Mouse (Mus musculus) thymus, adult 2 months (tissue): ENCODE measurements around the gene Cd274. TPM values are rescaled to one million over a fixed set of nuclear protein-coding genes. Genes with fewer than 3 reads are reported as not detected.

Experiments
- DNase-seq: peaks from one replicate; pipeline ENCODE4 v3.0.0; 2021
- H3K27ac ChIP-seq: fragments of 200-500 bp; 2 replicates; pipeline ENCODE4 v1.5.1; 2012; ENCODE audit warnings: low read length, control low read depth; ENCODE audit not compliant: control insufficient read depth, insufficient read depth
- H3K27me3 ChIP-seq: fragments of 200-500 bp; 2 replicates; pipeline ENCODE4 v1.6.1; 2012; ENCODE audit warnings: mild to moderate bottlenecking, low read length, moderate library complexity, mixed read lengths; ENCODE audit not compliant: control insufficient read depth, insufficient read depth
- H3K36me3 ChIP-seq: fragments of 200-500 bp; 2 replicates; pipeline ENCODE4 v1.6.1; 2012; ENCODE audit warnings: mild to moderate bottlenecking, low read length, moderate library complexity; ENCODE audit not compliant: control insufficient read depth, insufficient read depth
- H3K4me1 ChIP-seq: fragments of 200-500 bp; replicated peaks from 2 replicates; pipeline ENCODE4 v1.6.1; 2012; ENCODE audit warnings: low read length; ENCODE audit not compliant: control insufficient read depth, insufficient read depth
- H3K4me3 ChIP-seq: fragments of 200-500 bp; 2 replicates; pipeline ENCODE4 v1.5.1; 2012; ENCODE audit warnings: mild to moderate bottlenecking, low read length, control low read depth, moderate library complexity; ENCODE audit not compliant: control insufficient read depth, insufficient read depth
- CTCF ChIP-seq: fragments of 200-500 bp; IDR thresholded peaks from 2 replicates; pipeline ENCODE4 v1.5.1; 2012; ENCODE audit warnings: mild to moderate bottlenecking, control low read depth, low read length, moderate library complexity, borderline replicate concordance; ENCODE audit not compliant: control insufficient read depth, poor library complexity, insufficient read depth; ENCODE audit errors: extremely low read depth
- POLR2A ChIP-seq: fragments of 200-500 bp; IDR thresholded peaks from 2 replicates; pipeline ENCODE4 v1.6.1; 2012; ENCODE audit warnings: mild to moderate bottlenecking, low read length, control low read depth, moderate library complexity; ENCODE audit not compliant: control insufficient read depth, poor library complexity, insufficient read depth; ENCODE audit errors: extremely low read depth
- WGBS: fragments of 180-500 bp; shearing (Covaris S2); methylation state at CpG from one replicate; pipeline ENCODE4 v1.1.7; 2018; 5-methylcytosine and 5-hydroxymethylcytosine counted together
- polyA plus RNA-seq: library from polyadenylated mRNA; depleted of rRNA; stranded (reverse); fragments of >200 nt; gene quantifications from 2 replicates; pipeline ENCODE4 v1.2.3, GENCODE M21; 2012

Cd274 gene
- polyA plus RNA-seq, 1 experiment, result 22.9 TPM

DNA sequence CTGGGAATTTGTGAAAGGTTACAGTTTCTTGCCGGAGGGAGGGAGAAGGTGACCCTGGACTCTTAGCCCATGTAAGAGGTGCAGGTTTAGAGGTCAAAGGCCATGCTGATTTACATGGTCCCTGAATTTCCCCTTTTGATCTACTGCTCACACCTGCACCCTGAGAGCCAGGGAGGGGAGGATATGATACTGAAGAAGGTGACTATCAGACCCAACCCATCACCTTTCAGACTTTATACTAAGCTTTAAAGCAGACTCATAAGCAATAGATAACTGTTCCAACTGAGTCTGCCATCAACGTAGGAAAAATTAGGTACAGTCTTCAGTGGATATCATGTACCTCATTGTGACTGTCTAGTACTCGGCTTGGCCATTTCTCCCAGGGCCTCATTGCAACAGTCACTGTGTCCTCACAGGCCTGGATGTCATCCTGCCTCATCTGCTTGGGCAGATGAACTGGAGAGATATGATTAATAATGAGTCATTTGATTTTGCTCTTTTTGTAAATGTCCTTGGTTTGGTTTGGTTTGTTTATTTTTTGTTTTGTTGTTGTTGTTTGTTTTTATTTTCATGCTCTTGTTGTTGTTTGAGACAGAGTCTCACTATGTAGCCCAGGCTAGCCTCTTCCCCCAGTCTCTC, 1.5 kb downstream of the Cd274 start:
- TF ChIP-seq POLR2A (no peak), CTCF (no peak)
- WGBS, result 69% methylated on average over 3 of the region's 3 CpGs

DNA sequence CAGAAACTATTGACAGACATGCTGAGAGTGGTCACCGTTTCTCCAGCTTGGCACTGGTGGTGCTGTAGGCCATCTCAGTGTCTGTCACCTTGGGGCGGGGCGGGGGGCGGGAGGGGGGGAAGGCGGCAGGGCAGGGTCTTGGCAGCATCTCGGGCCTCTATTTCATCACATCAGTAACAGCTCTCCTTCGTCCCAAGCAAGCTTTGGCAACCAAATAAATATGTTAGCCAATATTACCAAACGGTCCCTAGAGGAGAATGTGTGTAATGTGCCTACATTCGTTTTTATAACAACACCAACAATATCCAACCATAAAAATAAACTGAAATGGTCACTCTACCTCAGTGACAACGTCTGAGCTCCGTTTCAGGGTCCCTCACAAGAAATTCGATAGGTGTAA, 2.9 kb downstream of the Cd274 start:
- peaks cover 12% of the 10 kb centered on the region for H3K4me1 ChIP-seq
- TF ChIP-seq POLR2A, result no peak
- TF ChIP-seq CTCF, result no peak
- no peaks in the 10 kb centered on the region for H3K27me3 ChIP-seq
- no peak for DNase-seq
- H3K36me3 ChIP-seq, result 0 out of 2 replicates have a peak, but pooled peaks cover 3% of the 10 kb centered on the region
- 81% methylated on average over 12 of the region's 12 CpGs for WGBS
- no peak overlapping the region for H3K4me3 ChIP-seq
- H3K27ac ChIP-seq, result no peak overlapping the region

More for the DNA sequence above, 1.5 kb downstream of the Cd274 start:
- H3K4me1 ChIP-seq, result peaks cover 19% of the 10 kb centered on the region
- H3K36me3 ChIP-seq, result 0 out of 2 replicates have a peak, but pooled peaks cover 3% of the 10 kb centered on the region
- no peaks in the 10 kb centered on the region for H3K27me3 ChIP-seq
- H3K4me3 ChIP-seq, result no peak overlapping the region
- H3K27ac ChIP-seq, result no peak overlapping the region
- no peak for DNase-seq

DNA sequence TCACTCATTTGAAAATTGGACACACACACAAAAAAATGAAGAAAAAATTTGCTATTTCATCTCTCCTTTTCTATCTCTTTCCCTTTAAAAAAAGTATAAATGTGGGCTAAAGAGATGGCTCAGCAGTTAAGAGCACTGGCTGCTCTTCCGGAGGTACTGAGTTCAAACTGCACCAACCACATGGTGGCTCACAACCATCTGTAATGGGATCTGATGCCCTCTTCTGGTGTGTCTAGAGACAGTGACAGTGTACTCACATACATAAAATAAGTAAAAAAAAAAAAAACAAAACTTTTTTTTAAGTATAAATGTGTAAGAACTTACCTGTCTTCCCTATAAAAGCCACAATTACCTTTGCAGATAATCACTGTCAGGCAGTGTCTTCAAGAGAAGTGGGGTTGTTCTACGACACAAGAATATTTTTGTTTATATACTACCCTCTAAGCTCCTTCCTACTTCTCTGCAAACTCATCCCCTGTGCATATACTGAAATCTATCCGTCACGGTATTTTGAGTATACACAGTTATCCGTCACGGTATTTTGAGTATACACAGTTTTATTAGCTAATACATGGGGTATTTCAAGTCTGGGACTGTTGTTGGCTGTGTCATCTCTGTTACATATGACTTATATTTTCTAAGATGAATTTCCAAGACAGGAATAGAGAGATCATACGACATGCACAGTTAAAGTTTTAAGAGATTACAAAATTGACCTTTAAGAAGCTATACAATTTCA, 3.5 kb downstream of the Cd274 start:
- peaks cover 11% of the 10 kb centered on the region for H3K4me1 ChIP-seq
- no peaks in the 10 kb centered on the region for H3K27me3 ChIP-seq
- no peak overlapping the region for H3K4me3 ChIP-seq
- H3K36me3 ChIP-seq, result peaks cover 5% of the 10 kb centered on the region; the same call in 1 of the 2 replicates
- DNase-seq, result no peak
- TF ChIP-seq CTCF (no peak), POLR2A (no peak)
- 87% methylated on average over 7 of the region's 7 CpGs for WGBS
- H3K27ac ChIP-seq, result no peak overlapping the region

DNA sequence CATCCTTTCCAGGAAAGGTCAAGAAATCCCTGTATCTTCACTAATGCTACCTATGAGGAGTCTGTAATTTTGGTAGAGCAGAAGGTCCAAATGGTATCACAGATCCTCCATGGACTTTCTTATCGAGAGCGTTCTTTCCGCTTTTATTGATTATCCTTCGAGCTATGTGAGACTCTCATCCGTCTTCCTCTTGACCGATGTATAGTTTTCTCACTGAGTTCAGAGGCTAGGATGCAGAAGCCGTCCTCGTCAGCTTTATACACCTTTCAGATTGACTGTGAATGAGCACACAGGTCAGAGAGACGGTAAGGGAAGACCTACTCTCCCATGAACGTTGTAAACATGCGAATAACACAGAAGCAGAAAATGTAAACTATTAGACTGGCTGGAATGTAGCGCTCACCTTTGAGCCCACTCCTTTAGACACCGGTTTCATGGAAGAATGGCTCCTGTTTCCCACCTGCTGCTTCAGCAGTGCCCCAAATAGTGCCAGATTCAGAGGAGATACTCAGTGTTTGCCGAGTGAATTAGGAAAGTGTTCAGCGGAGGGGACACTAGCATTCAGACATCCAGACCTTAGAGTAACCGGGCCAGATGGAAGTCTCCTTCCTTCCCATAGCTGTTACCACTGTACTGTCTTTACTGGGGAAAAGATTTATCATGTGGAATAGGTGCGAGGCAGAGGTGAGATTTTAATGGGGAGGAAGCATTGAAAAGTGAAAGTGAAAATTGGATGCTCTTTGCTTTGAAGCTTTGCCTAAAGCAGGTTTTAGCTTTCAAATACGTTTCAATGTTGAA, 4.2 kb downstream of the Cd274 start:
- H3K27me3 ChIP-seq, result no peaks in the 10 kb centered on the region
- H3K27ac ChIP-seq, result peak overlapping the region; percentile 66
- WGBS, result 31% methylated on average over 18 of the region's 18 CpGs
- H3K4me3 ChIP-seq, result peak overlapping the region; percentile 39
- no peak for TF ChIP-seq CTCF
- TF ChIP-seq POLR2A, result no peak
- H3K4me1 ChIP-seq, result peaks cover 8% of the 10 kb centered on the region
- DNase-seq, result no peak
- H3K36me3 ChIP-seq, result peaks cover 8% of the 10 kb centered on the region; the same call in 1 of the 2 replicates

DNA sequence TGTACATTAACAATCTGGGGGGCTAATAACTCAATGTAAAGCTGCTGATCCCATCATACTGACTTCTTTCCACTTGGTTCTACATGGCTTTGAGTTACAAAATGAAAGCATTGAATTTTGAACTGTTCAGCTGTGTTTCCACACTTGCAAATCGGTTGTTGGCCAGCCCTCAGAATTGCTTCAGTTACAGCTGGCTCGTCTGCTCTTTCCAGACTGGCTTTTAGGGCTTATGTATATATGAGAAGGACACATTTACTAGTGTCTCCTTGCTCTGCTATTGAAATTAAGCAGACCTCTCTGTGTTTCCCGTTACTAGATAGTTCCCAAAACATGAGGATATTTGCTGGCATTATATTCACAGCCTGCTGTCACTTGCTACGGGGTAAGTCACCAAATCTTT, 4.9 kb downstream of the Cd274 start:
- TF ChIP-seq POLR2A, result no peak
- no peak for TF ChIP-seq CTCF
- Histone ChIP-seq H3K4me3 (no peak overlapping the region), H3K4me1 (peaks cover 7% of the 10 kb centered on the region), H3K27ac (peak overlapping the region; percentile 53), H3K27me3 (no peaks in the 10 kb centered on the region), H3K36me3 (peaks cover 14% of the 10 kb centered on the region; the same call in 1 of the 2 replicates)
- 9% methylated on average over 4 of the region's 4 CpGs for WGBS
- no peak for DNase-seq

DNA sequence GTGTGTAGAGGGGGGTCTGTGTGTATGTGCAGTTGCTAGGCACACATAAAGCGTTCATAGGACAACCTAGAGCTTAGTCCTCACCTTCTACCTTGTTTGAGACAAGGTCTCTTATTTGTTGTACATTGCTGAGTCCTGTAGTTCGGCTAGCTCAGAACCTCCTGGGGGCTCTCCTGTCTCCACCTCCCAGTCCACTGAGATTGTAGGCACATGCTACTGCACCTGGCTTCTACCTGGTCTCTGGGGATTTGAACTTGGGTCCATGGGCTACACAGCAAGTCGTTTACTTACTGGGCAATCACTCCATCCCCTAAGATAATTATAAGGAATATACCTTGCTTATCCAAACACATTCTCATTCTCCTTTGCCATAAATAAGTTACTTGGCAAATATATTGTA, 5.4 kb downstream of the Cd274 start:
- TF ChIP-seq POLR2A, result no peak
- TF ChIP-seq CTCF, result no peak
- Histone ChIP-seq H3K4me1 (peaks cover 4% of the 10 kb centered on the region), H3K27ac (peak overlapping the region; percentile 46; the same call in 1 of the 2 replicates), H3K4me3 (no peak overlapping the region), H3K36me3 (peaks cover 18% of the 10 kb centered on the region; the same call in 1 of the 2 replicates), H3K27me3 (no peaks in the 10 kb centered on the region)
- DNase-seq, result no peak
- WGBS, result 72% methylated on average over 3 of the region's 3 CpGs
